Mouse (Mus musculus) MEL (cell line): ENCODE data around the gene Foxp2.

Source experiments
- BHLHE40 ChIP-seq: IDR thresholded peaks from 2 replicates; pipeline ENCODE4 v1.6.1; 2012; ENCODE audit warnings: low read depth, mild to moderate bottlenecking, inconsistent platforms, low read length, improper control_type of control experiment, borderline replicate concordance
- CTCF ChIP-seq, 3 experiments: IDR thresholded peaks in 2 of 3; conservative IDR thresholded peaks in 1 of 3; 2 replicates each; pipeline ENCODE4 v1.5.1; 2011 to 2012; ENCODE audit warnings: low read length in 3 of 3, low read depth in 2 of 3, mild to moderate bottlenecking in 2 of 3, improper control_type of control experiment in 1 of 3, inconsistent platforms in 1 of 3, mixed read lengths in 1 of 3, moderate library complexity in 1 of 3; ENCODE audit not compliant: control insufficient read depth in 1 of 3, insufficient read depth in 1 of 3, poor library complexity in 1 of 3, severe bottlenecking in 1 of 3
- EP300 ChIP-seq, 2 experiments: IDR thresholded peaks; 2 replicates each; pipeline ENCODE4 v1.6.1; 2011; ENCODE audit warnings: improper control_type of control experiment in 2 of 2, low read length in 2 of 2, low read depth in 1 of 2, mild to moderate bottlenecking in 1 of 2
- MAX ChIP-seq: IDR thresholded peaks from 2 replicates; pipeline ENCODE4 v1.6.1; 2011; ENCODE audit warnings: low read length, improper control_type of control experiment
- MAZ ChIP-seq: IDR thresholded peaks from 2 replicates; pipeline ENCODE4 v1.6.1; 2012; ENCODE audit warnings: low read depth, mild to moderate bottlenecking, inconsistent platforms, low read length, improper control_type of control experiment
- MXI1 ChIP-seq: IDR thresholded peaks from 2 replicates; pipeline ENCODE4 v1.6.1; 2011; ENCODE audit warnings: mild to moderate bottlenecking, low read depth, low read length, improper control_type of control experiment
- POLR2A ChIP-seq, 2 experiments: IDR thresholded peaks; 2 replicates each; pipeline ENCODE4 v1.6.1; 2011 to 2012; ENCODE audit warnings: low read length in 2 of 2, mild to moderate bottlenecking in 2 of 2, control low read depth in 1 of 2, improper control_type of control experiment in 1 of 2, low read depth in 1 of 2, moderate library complexity in 1 of 2; ENCODE audit not compliant: control insufficient read depth in 1 of 2, insufficient read depth in 1 of 2, poor library complexity in 1 of 2
- POLR2AphosphoS2 ChIP-seq: IDR thresholded peaks from 2 replicates; pipeline ENCODE4 v1.6.1; 2011; ENCODE audit warnings: low read length, improper control_type of control experiment
- RCOR1 ChIP-seq: IDR thresholded peaks from 2 replicates; pipeline ENCODE4 v1.6.1; 2012; ENCODE audit warnings: low read depth, mild to moderate bottlenecking, inconsistent platforms, low read length, improper control_type of control experiment
- TAL1 ChIP-seq: IDR thresholded peaks from 2 replicates; pipeline ENCODE4 v1.6.1; 2012; ENCODE audit warnings: mild to moderate bottlenecking, inconsistent platforms, low read length, moderate library complexity, mixed read lengths
- ZC3H11A ChIP-seq: IDR thresholded peaks from 2 replicates; pipeline ENCODE4 v1.6.1; 2012; ENCODE audit warnings: low read depth, mild to moderate bottlenecking, inconsistent platforms, low read length, improper control_type of control experiment
- ZKSCAN1 ChIP-seq: IDR thresholded peaks from 2 replicates; pipeline ENCODE4 v1.6.1; 2012; ENCODE audit warnings: low read depth, mild to moderate bottlenecking, inconsistent platforms, low read length, improper control_type of control experiment, moderate library complexity

- TF ChIP-seq RCOR1 = no peak
- no peak for TF ChIP-seq MAX
- TF ChIP-seq CTCF (IDR thresholded peaks at IDR 0.05 in 2 of 3, conservative IDR thresholded peaks at IDR 0.05 in 1 of 3; ENCODE audit: control insufficient read depth in 1 of 3, insufficient read depth in 1 of 3, low read depth in 2 of 3, low read length in 3 of 3, poor library complexity in 1 of 3, severe bottlenecking in 1 of 3) = no peak
- TF ChIP-seq ZC3H11A = no peak
- TF ChIP-seq MXI1 = no peak
- no peak for TF ChIP-seq TAL1
- no peak for TF ChIP-seq MAZ
- TF ChIP-seq POLR2A (IDR thresholded peaks at IDR 0.05; ENCODE audit: control insufficient read depth in 1 of 2, insufficient read depth in 1 of 2, low read depth in 1 of 2, low read length in 2 of 2, poor library complexity in 1 of 2) = no peak
- TF ChIP-seq ZKSCAN1 = no peak
- no peak for TF ChIP-seq EP300 (IDR thresholded peaks at IDR 0.05; ENCODE audit: low read depth in 1 of 2, low read length in 2 of 2)
- no peak for TF ChIP-seq BHLHE40
- TF ChIP-seq POLR2AphosphoS2 = no peak
Observed at GRCm38 (mm10) chr6:14915066-14915465, 13.9 kb downstream of the Foxp2 start.
